8 mouse cellular contexts compared by ENCODE assay signal in the genomic region with DNA sequence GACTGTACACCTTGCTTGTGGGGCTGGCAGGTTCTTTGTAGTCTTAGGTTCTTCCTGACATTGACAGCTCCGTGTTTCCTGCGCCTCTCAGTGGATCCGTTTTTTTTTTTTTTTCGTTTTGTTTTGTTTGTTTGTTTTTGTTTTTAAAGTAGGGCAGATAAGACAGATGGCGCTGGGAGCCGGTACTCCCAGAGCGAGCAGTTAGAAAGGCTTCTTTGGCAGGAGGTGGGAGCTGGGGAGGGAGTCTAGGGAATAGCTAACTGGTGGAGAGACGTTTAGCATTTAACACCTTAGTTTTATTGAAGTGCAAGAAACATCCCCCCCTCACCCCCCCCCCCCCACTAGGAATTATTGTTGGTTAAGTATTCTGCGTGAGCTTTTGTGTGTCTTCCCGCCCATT. TPM values are rescaled to one million over a fixed set of nuclear protein-coding genes. Genes with fewer than 3 reads are reported as not detected.
DNase-seq lines count a peak whose midpoint lies in the region; ATAC-seq lines count a peak whose summit lies in the region.

No protein-coding gene starts in this region.

- 0% methylated on average over 10 of the region's 10 CpGs for WGBS in intestine, embryonic 16.5 days

- peak overlapping the region; percentile 89 for H3K9ac ChIP-seq in intestine, embryonic 16.5 days (ENCODE audit: low read depth, low read length)

- peaks cover 18% of the 10 kb centered on the region; the same call in 1 of the 2 replicates for H3K4me1 ChIP-seq in megakaryocyte, embryonic 14.5 days
- H3K4me1 ChIP-seq in intestine, embryonic 16.5 days (ENCODE audit: control insufficient read depth, insufficient read depth, low read length), result peaks cover 15% of the 10 kb centered on the region

- DNase-seq in cerebellum, adult 9-11 months, result peak; percentile 64
- DNase-seq in cerebellum, postnatal 25 days, result no peak
- DNase-seq in retina, embryonic 14.5 days (ENCODE audit: low spot score), result peak; percentile 29
- DNase-seq in adrenal gland, adult 8-10 months, result no peak
- no peak for DNase-seq in ovary, adult 18-20 months (ENCODE audit: low spot score)

- H3K4me3 ChIP-seq in megakaryocyte, embryonic 14.5 days (replicated peaks), result peak overlapping the region; percentile 98
- peak overlapping the region; percentile 93 for H3K4me3 ChIP-seq in intestine, embryonic 16.5 days (ENCODE audit: low read length)

- peaks cover 6% of the 10 kb centered on the region for H3K27me3 ChIP-seq in megakaryocyte, embryonic 14.5 days (replicated peaks)
- no peaks in the 10 kb centered on the region for H3K27me3 ChIP-seq in intestine, embryonic 16.5 days (replicated peaks; ENCODE audit: control insufficient read depth, insufficient read depth, low read length)

- H3K27ac ChIP-seq in intestine, embryonic 16.5 days (ENCODE audit: low read length), result peak overlapping the region; percentile 71; the same call in 1 of the 2 replicates

- no peaks in the 10 kb centered on the region for H3K36me3 ChIP-seq in megakaryocyte, embryonic 14.5 days (replicated peaks; ENCODE audit: low read length)
- H3K36me3 ChIP-seq in intestine, embryonic 16.5 days (ENCODE audit: control insufficient read depth, insufficient read depth, low read length), result no peaks in the 10 kb centered on the region

- peak overlapping the region; percentile 75 for H3K4me2 ChIP-seq in intestine, embryonic 16.5 days (ENCODE audit: low read depth, low read length)

- H3K9me3 ChIP-seq in megakaryocyte, embryonic 14.5 days, result no peaks in the 10 kb centered on the region
- no peaks in the 10 kb centered on the region for H3K9me3 ChIP-seq in intestine, embryonic 16.5 days (ENCODE audit: control insufficient read depth, low read length)

- ATAC-seq in megakaryocyte, adult 5-6 weeks (ENCODE audit: poor library complexity, severe bottlenecking), result no peak
- ATAC-seq in intestine, embryonic 16.5 days, result no peak; the same call in 1 of the 2 replicates

RNA-seq across cellular contexts. Expression of a gene that starts 0.8 kb away (rescaled TPM):
- 0.08 TPM in 1 of 2 replicates, not detected in the other for polyA plus RNA-seq in megakaryocyte, embryonic 14.5 days (2012; ENCODE audit: insufficient read depth, low replicate concordance)
- 14.0 and 14.2 TPM in 2 replicates for total RNA-seq in megakaryocyte, adult 5-6 weeks (2015)
- 11.4 and 12.1 TPM in 2 replicates for total RNA-seq in megakaryocyte, adult 5-6 weeks (2017)
- 2.1 and 2.2 TPM in 2 replicates for polyA plus RNA-seq in intestine, embryonic 16.5 days (2015; fragmentation: Nextera tagmentation; extraction: Ambion mirVana)
- 10 to 100 TPM in 3 of 4 experiments, 1 to 10 TPM in 1; 9.1 to 23.4 (median 15.1) TPM for total RNA-seq in adrenal gland, adult 8-10 months (2022)

Comparison
In these comparisons a context has a peak if more than half of its experiments do, and no peak if none do; other contexts are left out.
1. DNase-seq: peak in cerebellum, adult 9-11 months (single experiment) and retina, embryonic 14.5 days (single experiment); none in cerebellum, postnatal 25 days (0 of 2), adrenal gland, adult 8-10 months (single experiment) and ovary, adult 18-20 months (single experiment).